Mouse (Mus musculus): ENCODE results near the gene Igf2. TPM values are rescaled to one million over a fixed set of nuclear protein-coding genes. Genes with fewer than 3 reads are reported as not detected.

The Igf2 gene
- total and polyA plus RNA-seq, 3 experiments, result not detected

DNA sequence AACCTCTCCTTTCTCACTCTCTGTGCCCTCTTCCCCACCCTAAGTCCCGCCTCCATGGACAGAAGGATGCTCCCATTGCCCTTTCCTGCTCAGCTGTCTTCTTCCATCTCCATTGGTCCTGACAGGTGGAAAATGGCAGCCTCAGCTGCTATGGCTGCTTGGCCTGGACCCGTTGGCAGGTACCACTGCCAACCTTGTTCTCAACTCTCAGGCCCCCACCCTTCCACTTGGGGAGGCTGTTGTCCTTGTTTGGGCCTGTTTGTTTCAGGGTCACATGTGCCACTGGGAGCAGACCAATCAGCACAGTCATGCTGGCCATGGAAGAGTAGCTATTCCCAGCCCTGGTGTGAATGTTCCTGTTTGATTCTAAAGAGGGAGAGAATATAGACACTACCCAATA is 65.7 kb downstream of the Igf2 start:
- dilution Hi-C loops (cut with MboI; ENCODE audit: extremely low pct_ligation_motif_present, extremely low pct_unique_long_range_greater_than_20kb, low sequenced_read_pairs) (no loop called here), in situ Hi-C loops (cut with MboI; ENCODE audit: low pct_ligation_motif_present, low pct_unique_long_range_greater_than_20kb, low sequenced_read_pairs) (loop anchor here (5.0 kb wide), 1 partner anchor 76 kb away; no protein-coding TSS in a partner anchor)
- Histone ChIP-seq H3K27me3 (replicated peaks) (peaks cover 97% of the 10 kb centered on the region), H3K4me2 (ENCODE audit: insufficient read depth, low read depth, poor library complexity, severe bottlenecking) (no peak overlapping the region), H3K4me3 (replicated peaks in 1 of 3; ENCODE audit: low read depth in 2 of 3, low read length in 2 of 3, poor library complexity in 1 of 3) (no peak overlapping the region), H3K9me3 (replicated peaks; ENCODE audit: low read length) (no peaks in the 10 kb centered on the region), H3K27ac (ENCODE audit: insufficient read depth, low read depth) (no peak overlapping the region), H3K36me3 (replicated peaks in 1 of 2; ENCODE audit: control insufficient read depth in 1 of 2, insufficient read depth in 1 of 2, low read length in 1 of 2) (no peaks in the 10 kb centered on the region), H3K9ac (ENCODE audit: insufficient read depth, low read depth) (no peak overlapping the region), H3K4me1 (ENCODE audit: control insufficient read depth in 1 of 2, insufficient read depth in 2 of 2) (no peaks in the 10 kb centered on the region), H3K79me2 (replicated peaks; ENCODE audit: control insufficient read depth, extremely low read depth, insufficient read depth, poor library complexity, severe bottlenecking) (no peaks in the 10 kb centered on the region)
- DNase-seq (ENCODE audit: extremely low read depth), result no peak
- no peak for TF ChIP-seq SIN3A (IDR thresholded peaks at IDR 0.05; ENCODE audit: low read length)
- TF ChIP-seq PAX5 (IDR thresholded peaks at IDR 0.05; ENCODE audit: low read length), result no peak
- TF ChIP-seq USF1 (IDR thresholded peaks at IDR 0.05; ENCODE audit: low read depth, low read length), result no peak
- TF ChIP-seq ZNF384 (IDR thresholded peaks at IDR 0.05; ENCODE audit: low read depth, low read length), result no peak
- TF ChIP-seq TBP (conservative IDR thresholded peaks at IDR 0.05; ENCODE audit: low read depth, low read length), result no peak
- TF ChIP-seq MXI1 (IDR thresholded peaks at IDR 0.05; ENCODE audit: low read depth, low read length), result no peak
- no peak for TF ChIP-seq SMC3 (IDR thresholded peaks at IDR 0.05; ENCODE audit: low read depth, low read length)
- no peak for TF ChIP-seq EP300 (IDR thresholded peaks at IDR 0.05; ENCODE audit: low read length)

Other genes starting within 250 kb of the Igf2 start
- not detected in 2 replicates for gene Syt8, start 232.0 kb downstream of the Igf2 start, total RNA-seq (2012; rRNA removed)
- not detected in 2 replicates for gene Syt8, start 232.0 kb downstream of the Igf2 start, total RNA-seq (2014; rRNA removed)
- not detected in 2 replicates for gene Syt8, start 232.0 kb downstream of the Igf2 start, polyA plus RNA-seq (2012; ENCODE audit: insufficient read length, low read depth)
- gene Tnni2, start 225.0 kb downstream of the Igf2 start, total RNA-seq (2012; rRNA removed), result 35.0 and 50.1 TPM in 2 replicates
- gene Tnni2, start 225.0 kb downstream of the Igf2 start, total RNA-seq (2014; rRNA removed), result 74.0 and 77.4 TPM in 2 replicates
- gene Tnni2, start 225.0 kb downstream of the Igf2 start, polyA plus RNA-seq (2012; ENCODE audit: insufficient read length, low read depth), result 88.1 and 154 TPM in 2 replicates
- gene Lsp1, start 206.0 kb downstream of the Igf2 start, total RNA-seq (2012; rRNA removed), result 314 and 364 TPM in 2 replicates
- 367 and 377 TPM in 2 replicates for gene Lsp1, start 206.0 kb downstream of the Igf2 start, total RNA-seq (2014; rRNA removed)
- 715 and 732 TPM in 2 replicates for gene Lsp1, start 206.0 kb downstream of the Igf2 start, polyA plus RNA-seq (2012; ENCODE audit: insufficient read length, low read depth)
- gene Tnnt3, start 168.0 kb downstream of the Igf2 start, total RNA-seq (2012; rRNA removed), result 1.5 and 3.1 TPM in 2 replicates
- gene Tnnt3, start 168.0 kb downstream of the Igf2 start, total RNA-seq (2014; rRNA removed), result 3.3 and 4.1 TPM in 2 replicates
- 13.3 and 16.9 TPM in 2 replicates for gene Tnnt3, start 168.0 kb downstream of the Igf2 start, polyA plus RNA-seq (2012; ENCODE audit: insufficient read length, low read depth)
- 58.9 and 71.2 TPM in 2 replicates for gene Mrpl23, start 134.1 kb downstream of the Igf2 start, total RNA-seq (2012; rRNA removed)
- 60.7 and 70.8 TPM in 2 replicates for gene Mrpl23, start 134.1 kb downstream of the Igf2 start, total RNA-seq (2014; rRNA removed)
- gene Mrpl23, start 134.1 kb downstream of the Igf2 start, polyA plus RNA-seq (2012; ENCODE audit: insufficient read length, low read depth), result 7.5 and 8.3 TPM in 2 replicates
- gene Gm49394, start 3.1 kb upstream of the Igf2 start, total RNA-seq (2012; rRNA removed), result not detected in 2 replicates
- not detected in 2 replicates for gene Gm49394, start 3.1 kb upstream of the Igf2 start, total RNA-seq (2014; rRNA removed)
- not detected in 2 replicates for gene Gm49394, start 3.1 kb upstream of the Igf2 start, polyA plus RNA-seq (2012; ENCODE audit: insufficient read length, low read depth)
- not detected in 2 replicates for gene Ins2, start 76.6 kb upstream of the Igf2 start, total RNA-seq (2012; rRNA removed)
- gene Ins2, start 76.6 kb upstream of the Igf2 start, total RNA-seq (2014; rRNA removed), result not detected in 2 replicates
- gene Ins2, start 76.6 kb upstream of the Igf2 start, polyA plus RNA-seq (2012; ENCODE audit: insufficient read length, low read depth), result not detected in 2 replicates

All from CH12.LX (cell line).